Mouse (Mus musculus) embryonic facial prominence, embryonic 11.5 days (tissue): ENCODE results near the gene Mrps10. TPM values are rescaled to one million over a fixed set of nuclear protein-coding genes. Genes with fewer than 3 reads are reported as not detected.
A peak's percentile ranks its signal among the peaks of the same experiment; 100 is the strongest.

Experiments
- ATAC-seq: fragments of 200-750 bp; cut with Nextera tagmentation; replicated peaks from 2 replicates; pipeline ENCODE4 v1.8.0; 2017; ENCODE audit warnings: low read depth; ENCODE audit not compliant: insufficient number of reproducible peaks, low FRiP score, low TSS enrichment
- DNase-seq: peaks from one replicate; pipeline ENCODE4 v3.0.0-alpha.2; 2015; ENCODE audit warnings: low spot score
- H3K27ac ChIP-seq: fragments of 300-500 bp; sonication (generic); replicated peaks from 2 replicates; pipeline ENCODE4 v1.5.1; 2014; ENCODE audit warnings: mild to moderate bottlenecking, low read depth, low read length, control low read depth
- H3K27me3 ChIP-seq: fragments of 300-500 bp; sonication (generic); 2 replicates; pipeline ENCODE4 v1.6.1; 2014; ENCODE audit warnings: mild to moderate bottlenecking, low read length, moderate library complexity, mixed read lengths; ENCODE audit not compliant: control insufficient read depth, insufficient read depth
- H3K36me3 ChIP-seq: fragments of 300-500 bp; sonication (generic); replicated peaks from 2 replicates; pipeline ENCODE4 v1.6.1; 2014; ENCODE audit warnings: low read depth, mild to moderate bottlenecking, low read length, moderate library complexity, mixed read lengths; ENCODE audit not compliant: control insufficient read depth, insufficient read depth
- H3K4me1 ChIP-seq: fragments of 300-500 bp; sonication (generic); 2 replicates; pipeline ENCODE4 v1.6.1; 2014; ENCODE audit warnings: low read length, mixed read lengths; ENCODE audit not compliant: control insufficient read depth, insufficient read depth
- H3K4me2 ChIP-seq: fragments of 300-500 bp; sonication (generic); 2 replicates; pipeline ENCODE4 v1.6.1; 2014; ENCODE audit warnings: low read depth, mild to moderate bottlenecking, control low read depth, low read length, moderate library complexity
- H3K4me3 ChIP-seq: fragments of 300-500 bp; sonication (generic); 2 replicates; pipeline ENCODE4 v1.5.1; 2014; ENCODE audit warnings: low read depth, low read length, control low read depth
- H3K9ac ChIP-seq: fragments of 300-500 bp; sonication (generic); replicated peaks from 2 replicates; pipeline ENCODE4 v1.6.1; 2014; ENCODE audit warnings: mild to moderate bottlenecking, control low read depth, low read length
- H3K9me3 ChIP-seq: fragments of 300-500 bp; sonication (generic); replicated peaks from 2 replicates; pipeline ENCODE4 v1.6.1; 2016; ENCODE audit warnings: mild to moderate bottlenecking, low read length, inconsistent platforms, mixed read lengths; ENCODE audit not compliant: control insufficient read depth
- WGBS: fragments of 180-500 bp; shearing (Covaris S2); extraction: QIAGEN DNeasy Blood & Tissue Kit; methylation state at CpG from one replicate; pipeline ENCODE4 v1.1.7; 2014; 5-methylcytosine and 5-hydroxymethylcytosine counted together
- polyA plus RNA-seq: library from polyadenylated mRNA; unstranded; fragments of >200 nt; fragmentation: Nextera tagmentation; extraction: Ambion mirVana; gene quantifications from 2 replicates; pipeline ENCODE4 v1.2.1, GENCODE M21; 2014

The Mrps10 gene
- polyA plus RNA-seq, 1 experiment from 2014 or later = 74.1 TPM

DNA sequence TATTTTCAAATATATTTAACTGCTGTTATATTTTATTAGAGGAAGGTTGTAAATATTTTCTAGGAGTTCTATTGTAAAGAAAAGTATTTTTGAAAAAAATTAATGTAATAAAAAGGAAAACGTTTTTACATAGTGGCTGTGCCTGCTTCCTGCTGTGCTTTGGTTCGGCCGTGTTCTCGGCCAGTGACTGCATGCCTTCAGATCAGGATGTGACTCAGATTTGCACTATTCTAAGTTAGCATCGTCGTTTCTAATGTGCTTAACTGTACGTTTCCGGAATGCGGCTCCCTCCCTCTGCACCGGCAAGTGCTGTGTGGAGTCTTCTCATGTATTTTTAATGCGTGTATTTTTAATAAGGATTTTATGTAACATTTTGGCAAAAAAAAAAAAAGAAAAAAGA, 7.3 kb upstream of the Mrps10 start:
- H3K27ac ChIP-seq = no peak overlapping the region
- DNase-seq (no peak), ATAC-seq (no peak)
- H3K36me3 ChIP-seq = peaks cover 2% of the 10 kb centered on the region; the same call in 1 of the 2 replicates
- no peak overlapping the region for H3K4me2 ChIP-seq
- 84% methylated on average over 11 of the region's 11 CpGs for WGBS
- H3K4me3 ChIP-seq = no peak overlapping the region
- no peaks in the 10 kb centered on the region for H3K4me1 ChIP-seq
- H3K9me3 ChIP-seq = no peaks in the 10 kb centered on the region
- H3K27me3 ChIP-seq = no peaks in the 10 kb centered on the region
- H3K9ac ChIP-seq = no peak overlapping the region

DNA sequence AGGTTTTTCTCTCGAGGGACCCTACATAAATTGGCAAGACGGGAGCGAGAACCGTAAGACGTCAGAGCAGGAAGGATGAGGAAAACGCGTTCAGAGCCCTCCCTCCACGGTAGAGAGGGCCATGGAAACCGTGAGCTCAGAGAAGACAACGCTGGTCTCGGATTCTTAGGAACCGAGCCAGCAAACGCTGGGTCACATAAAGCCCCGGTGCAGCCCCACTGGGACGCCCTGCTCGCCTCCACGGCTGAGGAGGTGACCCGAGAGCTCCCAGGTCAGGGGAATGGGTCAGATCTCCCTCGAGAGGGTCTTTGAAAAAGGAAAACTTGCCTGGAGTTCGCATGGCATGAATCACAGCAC, 378 bp downstream of the Mrps10 start:
- H3K27ac ChIP-seq = no peak overlapping the region
- H3K4me3 ChIP-seq = peak overlapping the region; percentile 81
- peak overlapping the region; percentile 84 for H3K4me2 ChIP-seq
- no peaks in the 10 kb centered on the region; the same call in 1 of the 2 replicates for H3K36me3 ChIP-seq
- no peaks in the 10 kb centered on the region for H3K27me3 ChIP-seq
- no peaks in the 10 kb centered on the region for H3K9me3 ChIP-seq
- peaks cover 2% of the 10 kb centered on the region; the same call in 1 of the 2 replicates for H3K4me1 ChIP-seq
- ATAC-seq (peak; percentile 36; the same call in 1 of the 2 replicates), DNase-seq (no peak)
- 2% methylated on average over 20 of the region's 20 CpGs for WGBS
- peak overlapping the region; percentile 80 for H3K9ac ChIP-seq

DNA sequence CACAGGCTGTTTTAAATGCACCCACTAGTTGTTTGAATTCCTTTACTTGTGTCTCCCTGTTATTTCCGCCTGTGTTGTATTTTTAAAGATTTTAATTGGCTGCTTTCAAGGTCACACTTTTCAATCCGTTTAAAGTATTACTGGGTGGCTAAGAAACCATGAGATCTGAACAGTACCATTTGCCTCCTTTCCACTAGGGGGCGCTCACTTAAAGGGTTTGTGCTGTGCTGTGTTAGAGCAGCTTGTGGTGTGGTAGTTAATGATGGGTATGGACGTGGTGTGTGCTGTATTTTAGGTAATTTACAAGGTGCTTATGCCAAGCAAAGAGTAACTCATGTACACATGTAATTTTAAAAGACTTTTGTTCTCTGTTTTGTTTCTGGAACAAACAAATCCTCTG, 2.8 kb downstream of the Mrps10 start:
- Histone ChIP-seq H3K4me3 (no peak overlapping the region), H3K27ac (no peak overlapping the region), H3K9ac (no peak overlapping the region), H3K27me3 (no peaks in the 10 kb centered on the region), H3K9me3 (no peaks in the 10 kb centered on the region), H3K4me1 (peaks cover 2% of the 10 kb centered on the region; the same call in 1 of the 2 replicates), H3K36me3 (no peaks in the 10 kb centered on the region; the same call in 1 of the 2 replicates), H3K4me2 (no peak overlapping the region)
- ATAC-seq (peak; percentile 54; the same call in 1 of the 2 replicates), DNase-seq (peak; percentile 84)
- WGBS = 13% methylated on average over 4 of the region's 4 CpGs

DNA sequence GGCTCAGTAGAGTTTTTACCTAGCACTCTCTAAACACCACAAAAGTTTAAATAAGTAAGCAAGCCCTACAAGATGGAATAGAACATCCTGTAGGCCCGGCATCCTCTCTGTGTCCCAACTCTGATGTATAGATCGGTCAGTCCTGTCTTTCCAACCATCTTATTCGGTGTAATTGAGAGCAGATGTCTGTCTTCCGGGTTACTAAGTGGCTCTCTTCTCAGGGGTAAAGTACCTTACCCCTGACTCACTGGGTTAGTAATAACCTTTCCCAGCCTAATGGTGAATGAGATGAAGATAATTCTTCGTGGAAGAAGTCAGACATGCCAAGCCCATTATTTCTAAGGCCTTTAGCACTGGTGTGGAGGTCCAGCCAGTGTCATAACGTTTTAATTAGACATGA, 5.3 kb downstream of the Mrps10 start:
- no peak for DNase-seq
- 43% methylated on average over 6 of the region's 6 CpGs for WGBS
- ATAC-seq = no peak
- Histone ChIP-seq H3K9ac (no peak overlapping the region), H3K27ac (no peak overlapping the region), H3K4me3 (no peak overlapping the region), H3K36me3 (no peaks in the 10 kb centered on the region; the same call in 1 of the 2 replicates), H3K4me1 (peaks cover 2% of the 10 kb centered on the region; the same call in 1 of the 2 replicates), H3K9me3 (no peaks in the 10 kb centered on the region), H3K4me2 (no peak overlapping the region), H3K27me3 (no peaks in the 10 kb centered on the region)

DNA sequence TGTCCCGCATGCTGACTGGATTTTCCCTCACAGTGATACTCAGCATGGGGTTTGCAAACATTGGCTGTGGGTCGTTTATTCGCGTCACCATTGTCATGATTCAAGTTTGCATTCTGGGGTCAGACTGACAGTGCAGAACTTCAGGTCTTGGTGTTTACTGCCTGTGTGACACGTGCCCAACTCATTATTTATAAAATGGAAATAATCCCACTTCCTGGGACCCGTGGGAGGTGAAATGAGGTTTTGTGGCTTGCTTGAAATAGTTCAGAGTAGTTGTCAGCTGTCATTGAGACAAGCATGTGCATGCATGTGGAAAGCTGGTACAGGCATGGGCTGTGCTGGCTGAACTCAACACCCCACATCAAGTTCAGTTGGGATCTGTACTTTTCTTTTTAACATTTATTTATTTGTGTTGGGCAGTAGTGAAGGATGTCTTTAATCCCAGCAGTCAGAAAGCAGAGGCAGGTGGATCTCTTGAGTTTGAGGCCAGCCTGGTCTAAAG, 8.1 kb downstream of the Mrps10 start:
- 94% methylated on average over 6 of the region's 6 CpGs for WGBS
- H3K9me3 ChIP-seq = no peaks in the 10 kb centered on the region
- no peak overlapping the region for H3K4me3 ChIP-seq
- no peak overlapping the region for H3K4me2 ChIP-seq
- DNase-seq (no peak), ATAC-seq (no peak)
- no peaks in the 10 kb centered on the region for H3K4me1 ChIP-seq
- no peak overlapping the region for H3K27ac ChIP-seq
- no peaks in the 10 kb centered on the region; the same call in none of the 2 replicates for H3K36me3 ChIP-seq
- H3K27me3 ChIP-seq = no peaks in the 10 kb centered on the region
- no peak overlapping the region for H3K9ac ChIP-seq

DNA sequence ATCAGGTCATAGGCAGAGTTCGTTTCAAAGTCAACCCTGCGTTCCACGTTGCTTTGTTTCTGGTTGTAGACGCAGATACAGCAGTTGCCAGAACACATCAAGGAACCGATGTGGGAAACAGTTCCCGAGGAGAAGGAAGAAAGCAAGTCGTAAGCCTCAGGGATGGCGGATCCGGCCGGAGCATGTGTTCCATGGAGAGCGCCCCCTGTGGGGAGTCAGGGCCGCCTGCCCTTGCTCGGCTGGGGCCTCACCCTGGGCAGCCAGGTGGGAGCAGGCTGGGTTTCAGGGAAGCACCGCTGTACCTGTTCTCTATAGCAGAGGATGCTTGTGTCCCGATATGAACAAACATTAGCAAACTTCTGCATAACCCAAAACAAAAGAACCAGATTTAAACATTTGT, 9.4 kb downstream of the Mrps10 start:
- 85% methylated on average over 15 of the region's 15 CpGs for WGBS
- Histone ChIP-seq H3K27me3 (no peaks in the 10 kb centered on the region), H3K4me2 (no peak overlapping the region), H3K27ac (no peak overlapping the region), H3K4me1 (no peaks in the 10 kb centered on the region), H3K4me3 (no peak overlapping the region), H3K9me3 (no peaks in the 10 kb centered on the region), H3K36me3 (no peaks in the 10 kb centered on the region; the same call in none of the 2 replicates), H3K9ac (no peak overlapping the region)
- DNase-seq (no peak), ATAC-seq (no peak)

DNA sequence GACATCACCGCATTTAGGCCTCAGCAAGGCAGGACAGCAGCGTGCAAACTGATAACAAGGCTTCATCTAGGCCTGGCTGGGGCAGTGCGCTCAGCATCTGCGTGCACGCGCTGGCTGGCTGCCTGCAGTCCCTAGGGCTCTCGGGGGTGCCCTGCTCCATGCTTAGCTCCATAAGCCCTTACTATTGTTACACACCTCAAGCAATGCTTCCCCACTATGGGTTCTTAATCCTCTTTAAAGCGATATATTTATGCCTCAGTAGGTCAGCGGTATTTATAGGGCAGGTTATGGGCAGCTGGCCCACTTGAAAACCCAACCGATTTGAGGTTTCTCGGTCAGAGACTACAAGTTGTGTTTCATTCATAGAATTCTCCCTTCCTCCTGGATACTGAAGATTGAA, 13.2 kb downstream of the Mrps10 start:
- H3K9me3 ChIP-seq = no peaks in the 10 kb centered on the region; the same call in 1 of the 2 replicates
- DNase-seq (no peak), ATAC-seq (no peak)
- no peak overlapping the region for H3K4me3 ChIP-seq
- no peak overlapping the region for H3K27ac ChIP-seq
- no peaks in the 10 kb centered on the region; the same call in 1 of the 2 replicates for H3K36me3 ChIP-seq
- no peak overlapping the region for H3K4me2 ChIP-seq
- H3K4me1 ChIP-seq = no peaks in the 10 kb centered on the region
- WGBS = 78% methylated on average over 11 of the region's 11 CpGs
- H3K27me3 ChIP-seq = no peaks in the 10 kb centered on the region
- H3K9ac ChIP-seq = no peak overlapping the region

DNA sequence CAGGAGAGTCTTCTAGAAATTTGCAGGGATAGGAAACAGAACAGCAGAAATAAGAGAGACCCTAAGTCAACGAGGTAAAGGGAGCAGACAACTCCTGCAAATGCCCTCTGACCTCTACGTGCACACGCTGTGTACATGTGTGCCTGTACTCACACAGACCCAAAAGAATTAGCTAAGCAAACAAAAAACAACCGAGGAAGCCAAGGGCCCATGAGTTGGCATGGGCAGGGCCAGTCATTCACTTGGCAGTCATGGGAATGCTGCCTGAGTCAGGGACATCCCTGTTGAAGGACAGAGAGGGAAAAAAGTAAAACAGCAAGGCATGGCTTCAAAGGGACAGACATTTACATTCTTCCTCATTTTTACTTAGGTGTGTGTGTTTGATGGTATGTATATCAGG, 14.6 kb downstream of the Mrps10 start:
- Histone ChIP-seq H3K9me3 (no peaks in the 10 kb centered on the region; the same call in 1 of the 2 replicates), H3K9ac (no peak overlapping the region), H3K27me3 (no peaks in the 10 kb centered on the region), H3K27ac (no peak overlapping the region), H3K4me3 (no peak overlapping the region), H3K4me2 (no peak overlapping the region), H3K36me3 (no peaks in the 10 kb centered on the region; the same call in 1 of the 2 replicates), H3K4me1 (no peaks in the 10 kb centered on the region)
- DNase-seq (no peak), ATAC-seq (no peak)
- WGBS = 80% methylated on average over 4 of the region's 4 CpGs
